Mouse (Mus musculus): ENCODE measurements at regions not wholly inside any gene's neighbourhood (a gene's known extent, or its start where the extent isn't known, plus 50 kb on each side); places are given as distances from the start of the nearest gene placed in this dataset.

GRCm38 (mm10) chr14:118368619-118369431 lies 102.1 kb downstream of the Gm9376 start:
- Histone ChIP-seq H3K36me3 (ENCODE audit: control insufficient read depth, insufficient read depth, low read length) (no peaks in the 10 kb centered on the region), H3K9ac (ENCODE audit: low read length) (no peak overlapping the region), H3K4me2 (ENCODE audit: low read length) (peak overlapping the region; percentile 25), H3K27ac (ENCODE audit: low read depth) (no peak overlapping the region), H3K4me3 (ENCODE audit: low read depth, low read length) (no peak overlapping the region), H3K27me3 (replicated peaks; ENCODE audit: control insufficient read depth, insufficient read depth, low read length) (no peaks in the 10 kb centered on the region), H3K9me3 (ENCODE audit: control insufficient read depth, low read length) (no peaks in the 10 kb centered on the region), H3K4me1 (replicated peaks; ENCODE audit: control insufficient read depth, insufficient read depth, low read length) (peaks cover 9% of the 10 kb centered on the region)
- DNase-seq (ENCODE audit: low spot score) (peak; percentile 68), ATAC-seq (replicated peaks; ENCODE audit: low FRiP score, low TSS enrichment, low read depth) (peak; percentile 41; the same call in 1 of the 2 replicates)
- 7% methylated on average over 9 of the region's 9 CpGs for WGBS

- H3K27me3 ChIP-seq (replicated peaks; ENCODE audit: control insufficient read depth, insufficient read depth, low read length), result no peaks in the 10 kb centered on the region
- H3K27ac ChIP-seq (ENCODE audit: low read depth), result no peak overlapping the region
- WGBS, result 94% methylated on average over 15 of the region's 15 CpGs
- no peak overlapping the region for H3K4me2 ChIP-seq (ENCODE audit: low read length)
- no peaks in the 10 kb centered on the region for H3K36me3 ChIP-seq (ENCODE audit: control insufficient read depth, insufficient read depth, low read length)
- no peaks in the 10 kb centered on the region for H3K9me3 ChIP-seq (ENCODE audit: control insufficient read depth, low read length)
- no peak for DNase-seq (ENCODE audit: low spot score)
- no peak for ATAC-seq (replicated peaks; ENCODE audit: low FRiP score, low TSS enrichment, low read depth)
- H3K4me3 ChIP-seq (ENCODE audit: low read depth, low read length), result no peak overlapping the region
- peaks cover 9% of the 10 kb centered on the region for H3K4me1 ChIP-seq (replicated peaks; ENCODE audit: control insufficient read depth, insufficient read depth, low read length)
- H3K9ac ChIP-seq (ENCODE audit: low read length), result no peak overlapping the region
Measured at GRCm38 (mm10) chr14:118371336-118371735, 104.6 kb downstream of the Gm9376 start.

- H3K4me3 ChIP-seq (ENCODE audit: low read depth, low read length), result no peak overlapping the region
- WGBS, result 87% methylated on average over 10 of the region's 10 CpGs
- H3K36me3 ChIP-seq (ENCODE audit: control insufficient read depth, insufficient read depth, low read length), result no peaks in the 10 kb centered on the region
- no peak overlapping the region for H3K4me2 ChIP-seq (ENCODE audit: low read length)
- no peak for DNase-seq (ENCODE audit: low spot score)
- no peak overlapping the region for H3K27ac ChIP-seq (ENCODE audit: low read depth)
- no peaks in the 10 kb centered on the region for H3K4me1 ChIP-seq (replicated peaks; ENCODE audit: control insufficient read depth, insufficient read depth, low read length)
- no peak overlapping the region for H3K9ac ChIP-seq (ENCODE audit: low read length)
- no peaks in the 10 kb centered on the region for H3K9me3 ChIP-seq (ENCODE audit: control insufficient read depth, low read length)
- ATAC-seq (replicated peaks; ENCODE audit: low FRiP score, low TSS enrichment, low read depth), result no peak
- H3K27me3 ChIP-seq (replicated peaks; ENCODE audit: control insufficient read depth, insufficient read depth, low read length), result no peaks in the 10 kb centered on the region
Measured at GRCm38 (mm10) chr14:118374819-118375520, 108.2 kb downstream of the Gm9376 start.

GRCm38 (mm10) chr14:118375641-118376040 lies 108.9 kb downstream of the Gm9376 start:
- 95% methylated on average over 12 of the region's 12 CpGs for WGBS
- Histone ChIP-seq H3K4me3 (ENCODE audit: low read depth, low read length) (no peak overlapping the region), H3K4me2 (ENCODE audit: low read length) (no peak overlapping the region), H3K27ac (ENCODE audit: low read depth) (no peak overlapping the region), H3K36me3 (ENCODE audit: control insufficient read depth, insufficient read depth, low read length) (no peaks in the 10 kb centered on the region), H3K9me3 (ENCODE audit: control insufficient read depth, low read length) (no peaks in the 10 kb centered on the region), H3K27me3 (replicated peaks; ENCODE audit: control insufficient read depth, insufficient read depth, low read length) (no peaks in the 10 kb centered on the region), H3K9ac (ENCODE audit: low read length) (no peak overlapping the region), H3K4me1 (replicated peaks; ENCODE audit: control insufficient read depth, insufficient read depth, low read length) (no peaks in the 10 kb centered on the region)
- DNase-seq (ENCODE audit: low spot score), result no peak
- ATAC-seq (replicated peaks; ENCODE audit: low FRiP score, low TSS enrichment, low read depth), result no peak

GRCm38 (mm10) chr14:118379624-118380023 lies 112.9 kb downstream of the Gm9376 start:
- Histone ChIP-seq H3K4me1 (replicated peaks; ENCODE audit: control insufficient read depth, insufficient read depth, low read length) (no peaks in the 10 kb centered on the region), H3K27me3 (replicated peaks; ENCODE audit: control insufficient read depth, insufficient read depth, low read length) (no peaks in the 10 kb centered on the region), H3K4me2 (ENCODE audit: low read length) (no peak overlapping the region), H3K4me3 (ENCODE audit: low read depth, low read length) (no peak overlapping the region), H3K9ac (ENCODE audit: low read length) (no peak overlapping the region), H3K27ac (ENCODE audit: low read depth) (no peak overlapping the region), H3K36me3 (ENCODE audit: control insufficient read depth, insufficient read depth, low read length) (no peaks in the 10 kb centered on the region), H3K9me3 (ENCODE audit: control insufficient read depth, low read length) (no peaks in the 10 kb centered on the region)
- WGBS, result 86% methylated on average over 8 of the region's 8 CpGs
- ATAC-seq (replicated peaks; ENCODE audit: low FRiP score, low TSS enrichment, low read depth) (no peak), DNase-seq (ENCODE audit: low spot score) (no peak)

- Histone ChIP-seq H3K9me3 (ENCODE audit: control insufficient read depth, low read length) (no peaks in the 10 kb centered on the region), H3K4me3 (ENCODE audit: low read depth, low read length) (peak overlapping the region; percentile 12; the same call in 1 of the 2 replicates), H3K27ac (ENCODE audit: low read depth) (no peak overlapping the region), H3K4me1 (replicated peaks; ENCODE audit: control insufficient read depth, insufficient read depth, low read length) (0 out of 2 replicates have a peak, but pooled peaks cover 6% of the 10 kb centered on the region), H3K27me3 (replicated peaks; ENCODE audit: control insufficient read depth, insufficient read depth, low read length) (no peaks in the 10 kb centered on the region), H3K9ac (ENCODE audit: low read length) (no peak overlapping the region), H3K4me2 (ENCODE audit: low read length) (peak overlapping the region; percentile 43), H3K36me3 (ENCODE audit: control insufficient read depth, insufficient read depth, low read length) (no peaks in the 10 kb centered on the region)
- ATAC-seq (replicated peaks; ENCODE audit: low FRiP score, low TSS enrichment, low read depth) (peak; percentile 84), DNase-seq (ENCODE audit: low spot score) (peak; percentile 67)
- 5% methylated on average over 7 of the region's 7 CpGs for WGBS
Measured at GRCm38 (mm10) chr14:118385529-118385932, 118.8 kb downstream of the Gm9376 start.

- WGBS, result 85% methylated on average over 15 of the region's 15 CpGs
- no peaks in the 10 kb centered on the region for H3K27me3 ChIP-seq (replicated peaks; ENCODE audit: control insufficient read depth, insufficient read depth, low read length)
- DNase-seq (ENCODE audit: low spot score), result no peak
Measured at GRCm38 (mm10) chr14:118388061-118388460, 121.3 kb downstream of the Gm9376 start.

GRCm38 (mm10) chr14:118390790-118391189 lies 124.0 kb downstream of the Gm9376 start:
- WGBS, result 54% methylated on average over 3 of the region's 3 CpGs
- ATAC-seq (replicated peaks; ENCODE audit: low FRiP score, low TSS enrichment, low read depth) (no peak), DNase-seq (ENCODE audit: low spot score) (no peak)
- no peak overlapping the region for H3K4me2 ChIP-seq (ENCODE audit: low read length)
- H3K4me1 ChIP-seq (replicated peaks; ENCODE audit: control insufficient read depth, insufficient read depth, low read length), result 0 out of 2 replicates have a peak, but pooled peaks cover 2% of the 10 kb centered on the region
- no peaks in the 10 kb centered on the region for H3K27me3 ChIP-seq (replicated peaks; ENCODE audit: control insufficient read depth, insufficient read depth, low read length)
- H3K27ac ChIP-seq (ENCODE audit: low read depth), result no peak overlapping the region
- H3K36me3 ChIP-seq (ENCODE audit: control insufficient read depth, insufficient read depth, low read length), result no peaks in the 10 kb centered on the region
- H3K9ac ChIP-seq (ENCODE audit: low read length), result no peak overlapping the region
- H3K9me3 ChIP-seq (ENCODE audit: control insufficient read depth, low read length), result no peaks in the 10 kb centered on the region
- H3K4me3 ChIP-seq (ENCODE audit: low read depth, low read length), result no peak overlapping the region

More at GRCm38 (mm10) chr14:118388061-118388460, 121.3 kb downstream of the Gm9376 start:
- ATAC-seq (replicated peaks; ENCODE audit: low FRiP score, low TSS enrichment, low read depth), result no peak
- no peak overlapping the region for H3K27ac ChIP-seq (ENCODE audit: low read depth)
- 0 out of 2 replicates have a peak, but pooled peaks cover 6% of the 10 kb centered on the region for H3K4me1 ChIP-seq (replicated peaks; ENCODE audit: control insufficient read depth, insufficient read depth, low read length)
- H3K4me3 ChIP-seq (ENCODE audit: low read depth, low read length), result no peak overlapping the region
- H3K9me3 ChIP-seq (ENCODE audit: control insufficient read depth, low read length), result no peaks in the 10 kb centered on the region
- no peak overlapping the region for H3K9ac ChIP-seq (ENCODE audit: low read length)
- no peaks in the 10 kb centered on the region for H3K36me3 ChIP-seq (ENCODE audit: control insufficient read depth, insufficient read depth, low read length)
- no peak overlapping the region for H3K4me2 ChIP-seq (ENCODE audit: low read length)

Measured in intestine, embryonic 14.5 days (tissue).